Mouse (Mus musculus): ENCODE results near the gene Ctnna3.
A peak's percentile ranks its signal among the peaks of the same experiment; 100 is the strongest.
"Not testable (repeated sequence)": the region's sequence is repeated elsewhere in the genome, so short reads cannot be mapped to it uniquely, and the experiment has no call there.

The Ctnna3 gene

GRCm38 (mm10) chr10:64643976-64644375 lies 1214.1 kb downstream of the Ctnna3 start:
- DNase-seq: peak; percentile 39 to 51

GRCm38 (mm10) chr10:64661190-64661589 lies 1231.3 kb downstream of the Ctnna3 start:
- DNase-seq: no peak

GRCm38 (mm10) chr10:64671469-64671868 lies 1241.6 kb downstream of the Ctnna3 start:
- DNase-seq: no peak

GRCm38 (mm10) chr10:64675796-64676195 lies 1245.9 kb downstream of the Ctnna3 start:
- DNase-seq: peak; percentile 87 to 89

GRCm38 (mm10) chr10:64710017-64710416 lies 1280.1 kb downstream of the Ctnna3 start:
- no peak for DNase-seq

GRCm38 (mm10) chr10:64718036-64718435 lies 1288.1 kb downstream of the Ctnna3 start:
- peak; percentile 56 to 68 for DNase-seq

- no peak for DNase-seq
Measured at GRCm38 (mm10) chr10:64735692-64736091, 1305.8 kb downstream of the Ctnna3 start.

GRCm38 (mm10) chr10:64736616-64737015 lies 1306.7 kb downstream of the Ctnna3 start:
- no peak for DNase-seq

- not testable (repeated sequence) for DNase-seq
Measured at GRCm38 (mm10) chr10:64741721-64742120, 1311.8 kb downstream of the Ctnna3 start.

GRCm38 (mm10) chr10:64744099-64744498 lies 1314.2 kb downstream of the Ctnna3 start:
- DNase-seq: not testable (repeated sequence)

- DNase-seq: peak; percentile 14 to 27
Measured at GRCm38 (mm10) chr10:64748651-64749050, 1318.8 kb downstream of the Ctnna3 start.

- DNase-seq: peak; percentile 71 to 78
Measured at GRCm38 (mm10) chr10:64750791-64751190, 1320.9 kb downstream of the Ctnna3 start.

- DNase-seq: no peak
Measured at GRCm38 (mm10) chr10:64836315-64836714, 1406.4 kb downstream of the Ctnna3 start.

- peak; percentile 58 to 61 for DNase-seq
Measured at GRCm38 (mm10) chr10:64861439-64861838, 1431.5 kb downstream of the Ctnna3 start.

GRCm38 (mm10) chr10:64870888-64871287 lies 1441.0 kb downstream of the Ctnna3 start:
- no peak for DNase-seq

GRCm38 (mm10) chr10:64876506-64876905 lies 1446.6 kb downstream of the Ctnna3 start:
- no peak for DNase-seq

GRCm38 (mm10) chr10:64879860-64880259 lies 1450.0 kb downstream of the Ctnna3 start:
- DNase-seq: peak; percentile 27 to 34

- DNase-seq: peak; percentile 86 to 92
Measured at GRCm38 (mm10) chr10:64886946-64887345, 1457.0 kb downstream of the Ctnna3 start.

- DNase-seq: peak in 1 of 2 experiments; percentile 5
Measured at GRCm38 (mm10) chr10:64892458-64892857, 1462.6 kb downstream of the Ctnna3 start.

GRCm38 (mm10) chr10:64898739-64899138 lies 1468.8 kb downstream of the Ctnna3 start:
- no peak for DNase-seq

- DNase-seq: no peak
Measured at GRCm38 (mm10) chr10:64901726-64902125, 1471.8 kb downstream of the Ctnna3 start.

GRCm38 (mm10) chr10:64940975-64941374 lies 1511.1 kb downstream of the Ctnna3 start:
- no peak for DNase-seq

- DNase-seq: peak; percentile 59 to 65
Measured at GRCm38 (mm10) chr10:64958391-64958790, 1528.5 kb downstream of the Ctnna3 start.

- peak in 1 of 2 experiments; percentile 4 for DNase-seq
Measured at GRCm38 (mm10) chr10:64992871-64993270, 1563.0 kb downstream of the Ctnna3 start.

- peak; percentile 60 to 76 for DNase-seq
Measured at GRCm38 (mm10) chr10:65013525-65013924, 1583.6 kb downstream of the Ctnna3 start.

Data from cerebellum, postnatal 10 days (tissue).